Mouse (Mus musculus) G1E-ER4 (cell line): ENCODE data around the gene Styxl1. TPM values are rescaled to one million over a fixed set of nuclear protein-coding genes. Genes with fewer than 3 reads are reported as not detected.

Experiments
- GATA1 ChIP-seq: IDR thresholded peaks from one replicate; pipeline ENCODE4 v1.8.0; 2012; ENCODE audit warnings: low read length, inconsistent platforms
- polyA plus RNA-seq: library from polyadenylated mRNA; stranded (reverse); fragments of >175 nt; gene quantifications from 2 replicates; pipeline ENCODE4 v1.2.3, GENCODE M21; 2012

Gene Styxl1
- polyA plus RNA-seq, 1 experiment, result 0.05 TPM

- TF ChIP-seq GATA1, result no peak
These were observed 58.1 kb downstream of the Styxl1 start for GRCm38 (mm10) chr5:135720121-135720520.

- TF ChIP-seq GATA1, result no peak
These were observed 58.5 kb downstream of the Styxl1 start for GRCm38 (mm10) chr5:135719586-135720120.

- no peak for TF ChIP-seq GATA1
These were observed 62.6 kb downstream of the Styxl1 start for GRCm38 (mm10) chr5:135715624-135716023.

- peak; percentile 67 for TF ChIP-seq GATA1
These were observed 64.6 kb downstream of the Styxl1 start for GRCm38 (mm10) chr5:135713441-135714218.

GRCm38 (mm10) chr5:135712803-135713202 is 65.4 kb downstream of the Styxl1 start:
- TF ChIP-seq GATA1, result peak; percentile 13

DNA sequence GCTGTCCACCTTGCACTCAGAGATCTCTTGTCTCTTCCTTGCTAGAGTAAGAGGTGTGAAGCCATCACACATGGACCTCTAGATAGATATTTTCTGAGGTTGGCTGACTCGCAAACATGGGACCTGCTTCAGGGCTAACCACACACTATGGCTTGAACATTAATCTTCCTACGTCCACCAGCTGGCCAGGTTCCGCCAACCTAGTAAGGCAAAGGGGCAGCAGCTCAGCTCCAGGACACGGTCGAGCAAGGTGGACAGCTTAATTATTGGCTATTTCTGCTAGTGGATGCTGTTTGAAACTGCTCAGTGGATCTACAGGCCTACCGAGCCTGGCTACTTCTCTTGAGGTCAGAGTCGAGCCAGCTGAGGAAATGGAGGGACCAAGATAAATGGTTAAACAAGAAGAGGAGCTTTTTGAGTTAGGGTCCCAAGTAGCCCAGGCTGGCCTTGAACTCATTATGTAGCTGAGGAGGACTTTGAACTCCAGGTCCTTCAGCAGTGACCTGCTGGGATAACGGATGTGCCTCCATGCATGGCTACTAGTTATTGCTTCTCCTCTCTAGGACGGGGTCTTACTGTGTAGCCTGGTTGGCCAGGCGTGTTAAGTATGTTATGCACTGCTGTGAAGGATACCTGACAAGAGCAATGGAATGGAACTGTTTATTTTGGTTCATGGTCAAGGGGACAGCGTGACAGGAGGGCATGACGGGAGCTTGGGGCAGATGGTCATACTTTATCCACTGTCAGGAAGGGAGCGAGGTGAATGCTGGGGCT is 66.4 kb downstream of the Styxl1 start:
- TF ChIP-seq GATA1, result peak; percentile 14

GRCm38 (mm10) chr5:135710599-135711214 is 67.5 kb downstream of the Styxl1 start:
- TF ChIP-seq GATA1, result no peak

- TF ChIP-seq GATA1, result no peak
These were observed 68.5 kb downstream of the Styxl1 start for GRCm38 (mm10) chr5:135709716-135710115.

- no peak for TF ChIP-seq GATA1
These were observed 70.3 kb downstream of the Styxl1 start for GRCm38 (mm10) chr5:135707855-135708254.

- TF ChIP-seq GATA1, result no peak
These were observed 71.1 kb downstream of the Styxl1 start for GRCm38 (mm10) chr5:135707039-135707438.

GRCm38 (mm10) chr5:135705383-135705782 is 72.8 kb downstream of the Styxl1 start:
- TF ChIP-seq GATA1, result no peak

DNA sequence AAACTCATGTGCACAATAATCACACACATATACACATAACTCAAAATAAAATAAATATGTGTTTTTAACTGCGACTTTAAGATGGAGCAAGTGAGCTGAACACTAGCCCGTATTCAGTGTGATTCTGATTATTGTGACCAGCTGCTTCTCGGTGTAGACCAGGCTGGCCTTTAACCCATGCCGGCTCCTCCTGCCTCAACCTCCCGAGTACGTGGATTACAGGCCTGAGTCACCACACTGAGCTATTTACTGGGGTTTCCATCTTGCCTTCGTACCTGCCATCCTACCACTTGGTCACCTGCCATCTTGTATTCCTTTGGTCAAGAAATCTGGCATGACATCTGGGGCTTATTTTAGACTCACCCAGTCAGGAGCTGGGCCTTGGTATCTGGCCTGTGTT is 74.8 kb downstream of the Styxl1 start:
- no peak for TF ChIP-seq GATA1

- TF ChIP-seq GATA1, result no peak
These were observed 75.4 kb downstream of the Styxl1 start for GRCm38 (mm10) chr5:135702682-135703192.

- no peak for TF ChIP-seq GATA1
These were observed 76.0 kb downstream of the Styxl1 start for GRCm38 (mm10) chr5:135702190-135702589.

DNA sequence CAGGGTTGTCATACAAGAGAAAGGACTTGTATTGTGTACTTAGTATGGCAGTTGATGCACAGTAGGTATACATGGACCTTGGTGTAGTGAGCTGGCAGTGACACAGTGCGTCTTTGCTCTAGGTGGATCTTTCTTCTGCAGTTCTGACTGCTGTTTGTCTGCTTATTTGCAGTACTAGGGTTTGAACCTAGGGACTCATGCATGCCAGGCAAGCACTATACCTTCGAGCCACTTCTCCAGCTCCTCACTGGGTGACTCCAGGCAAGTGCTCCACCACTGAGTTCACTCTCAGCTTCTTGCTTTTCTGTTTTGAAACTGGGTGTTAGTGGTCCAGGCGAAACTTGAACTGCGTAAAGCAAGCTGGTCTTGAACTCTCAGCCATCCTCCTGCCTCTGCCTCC is 76.6 kb downstream of the Styxl1 start:
- no peak for TF ChIP-seq GATA1

DNA sequence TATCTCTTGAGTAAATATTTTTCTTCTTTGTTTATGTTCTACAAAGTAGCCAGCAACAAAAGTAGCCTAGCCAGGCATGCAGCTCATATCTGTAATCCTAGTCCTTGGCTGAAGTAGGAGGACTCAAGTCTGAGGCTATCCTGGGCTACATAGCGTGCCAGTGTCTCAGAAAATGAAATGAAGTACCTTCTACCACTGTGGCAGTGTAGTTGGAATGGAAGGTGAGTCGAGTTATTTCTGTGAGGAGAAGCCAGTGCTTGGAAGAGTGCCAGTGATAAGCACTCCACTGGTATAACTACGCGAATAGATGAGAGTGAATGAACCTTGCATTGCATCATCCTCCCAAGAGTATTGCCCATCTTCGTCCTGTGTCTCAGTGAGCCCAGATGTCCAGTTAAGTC is 80.5 kb downstream of the Styxl1 start:
- TF ChIP-seq GATA1, result no peak

Other genes starting within 250 kb of the Styxl1 start
- not detected in 2 replicates for gene Hip1, start 233.3 kb downstream of the Styxl1 start, polyA plus RNA-seq
- not detected in 2 replicates for gene Ccl26, start 214.8 kb downstream of the Styxl1 start, polyA plus RNA-seq
- gene Ccl24, start 205.3 kb downstream of the Styxl1 start, polyA plus RNA-seq, result not detected in 2 replicates
- 45.0 and 47.2 TPM in 2 replicates for gene Rhbdd2, start 145.8 kb downstream of the Styxl1 start, polyA plus RNA-seq
- 184 and 218 TPM in 2 replicates for gene Por, start 108.4 kb downstream of the Styxl1 start, polyA plus RNA-seq
- gene Tmem120a, start 33.9 kb downstream of the Styxl1 start, polyA plus RNA-seq, result 15.1 and 18.6 TPM in 2 replicates
- gene Mdh2, start 95 bp upstream of the Styxl1 start, polyA plus RNA-seq, result 746 and 850 TPM in 2 replicates
- gene Srrm3, start 28.5 kb upstream of the Styxl1 start, polyA plus RNA-seq, result not detected in 2 replicates
- gene Hspb1, start 109.5 kb upstream of the Styxl1 start, polyA plus RNA-seq, result not detected in 2 replicates
- gene Ywhag, start 156.2 kb upstream of the Styxl1 start, polyA plus RNA-seq, result 226 and 268 TPM in 2 replicates
- gene Ssc4d, start 196.1 kb upstream of the Styxl1 start, polyA plus RNA-seq, result 2.6 and 3.9 TPM in 2 replicates
- not detected in 2 replicates for gene Zp3, start 201.7 kb upstream of the Styxl1 start, polyA plus RNA-seq
- 25.4 and 25.7 TPM in 2 replicates for gene Dtx2, start 216.4 kb upstream of the Styxl1 start, polyA plus RNA-seq